Mouse (Mus musculus) left cerebral cortex, postnatal 10 days (tissue): Measurements from ENCODE around the gene Cnr2. TPM values are rescaled to one million over a fixed set of nuclear protein-coding genes. Genes with fewer than 3 reads are reported as not detected.
A peak's percentile ranks its signal among the peaks of the same experiment; 100 is the strongest.

Source experiments
- DNase-seq, 2 experiments: peaks; one replicate each; pipeline ENCODE4 v3.0.0; 2021 to 2022; ENCODE audit warnings: low spot score in 2 of 2, mixed read lengths in 1 of 2; ENCODE audit errors: extremely low spot score in 1 of 2
- intact Hi-C: fragments of 180-260 bp; cut with DNase I; formaldehyde crosslinking; loops from one replicate; pipeline ENCODE4 v1.15.1; 2025
- total RNA-seq, 2 experiments: library from RNA; stranded (reverse); gene quantifications; 2 replicates each; pipeline ENCODE4 v1.2.3; 2021

Gene Cnr2
- total RNA-seq, 2 experiments from 2014 or later = 0.11 TPM; not detected in 1

DNA sequence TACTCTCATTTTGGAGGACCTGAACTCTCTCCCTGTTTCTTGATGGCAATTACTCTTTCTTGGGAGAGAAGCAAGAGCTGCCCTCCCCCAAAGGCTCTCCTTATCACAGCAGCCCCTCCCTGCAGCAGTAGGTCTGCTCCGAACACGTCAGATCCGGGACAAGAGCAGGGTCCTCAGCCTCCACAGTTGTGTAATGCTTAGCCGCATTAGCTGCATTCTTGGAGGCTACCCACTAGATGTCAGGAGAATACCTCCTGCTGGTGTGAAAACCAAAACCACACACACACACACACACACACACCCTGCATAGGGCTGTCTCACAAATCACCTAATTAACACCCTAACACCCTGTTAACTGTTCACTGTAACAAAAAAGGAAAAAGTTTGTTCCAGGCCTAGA lies 2.3 kb upstream of the Cnr2 start:
- intact Hi-C loops = loop anchor here (5.0 kb wide), 1 partner anchor 54 kb away; the partner anchor contains the start of gene Hmgcl
- peak in 1 of 2 experiments; percentile 16 for DNase-seq

DNA sequence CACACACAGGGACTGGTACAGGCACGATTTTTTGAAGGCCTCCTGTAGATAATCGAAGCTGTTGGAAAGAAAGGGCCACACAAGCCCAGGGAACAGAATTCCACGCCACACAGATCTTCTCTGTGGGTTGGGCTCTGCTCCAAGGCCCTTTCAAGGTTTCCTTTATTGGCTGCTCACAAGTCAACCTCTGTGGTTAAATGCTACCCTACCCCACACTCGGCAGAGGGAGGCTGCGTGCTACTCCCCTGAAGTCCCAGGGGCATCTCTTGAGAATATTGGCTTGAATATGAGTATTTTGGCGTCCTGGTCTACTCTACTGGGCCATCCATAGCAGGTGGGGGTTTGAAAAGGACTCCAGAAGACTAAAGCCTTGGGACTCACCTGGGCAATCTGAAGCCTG lies 963 bp downstream of the Cnr2 start:
- DNase-seq = no peak
- intact Hi-C loops = no loop called here

DNA sequence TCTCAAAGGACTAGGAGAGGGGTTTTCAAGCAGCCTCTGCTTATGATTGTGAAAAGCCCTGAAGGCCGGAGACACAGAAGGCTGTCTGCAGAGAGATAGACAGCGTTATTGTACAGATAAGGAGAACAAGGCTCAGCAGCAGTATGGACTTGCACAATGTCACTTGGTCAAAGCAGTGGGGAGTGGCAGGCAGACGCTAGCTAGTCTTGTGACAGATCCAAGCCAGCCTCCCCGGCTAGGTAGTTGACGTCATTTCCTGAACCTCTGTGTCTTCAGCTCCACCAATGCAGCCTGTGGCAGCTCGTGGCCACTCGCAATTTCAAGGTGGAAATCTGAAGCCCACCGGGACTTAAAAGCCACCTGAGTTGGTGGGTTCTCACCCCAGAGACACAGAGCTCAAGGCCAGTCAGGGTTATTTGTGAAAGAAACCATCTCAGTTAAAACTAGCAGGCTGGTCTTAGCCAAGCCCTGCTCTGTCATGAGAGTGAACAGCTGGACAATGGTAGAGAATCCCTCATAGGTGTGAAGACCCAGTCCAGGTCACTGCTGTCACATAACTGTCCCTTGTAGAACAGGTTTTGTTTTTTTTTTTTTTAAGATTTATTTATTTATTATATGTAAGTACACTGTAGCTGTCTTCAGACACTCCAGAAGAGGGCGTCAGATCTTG lies 3.3 kb downstream of the Cnr2 start:
- intact Hi-C loops = no loop called here
- DNase-seq = no peak

DNA sequence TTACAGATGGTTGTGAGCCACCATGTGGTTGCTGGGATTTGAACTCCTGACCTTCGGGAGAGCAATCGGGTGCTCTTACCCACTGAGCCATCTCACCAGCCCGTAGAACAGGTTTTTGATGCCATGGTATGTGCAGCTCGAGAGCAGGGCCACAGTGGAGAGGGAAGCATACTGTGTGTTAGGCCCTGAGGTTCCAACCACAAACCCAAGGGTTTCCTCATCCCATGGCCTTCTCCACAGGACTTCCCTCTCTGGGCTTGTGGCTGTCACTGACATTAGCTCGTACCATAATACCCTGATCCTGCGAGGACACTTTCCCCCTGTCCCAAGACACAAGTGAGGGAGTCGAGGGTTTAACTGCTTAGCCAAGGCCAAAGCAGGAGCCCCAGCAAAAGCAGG lies 3.9 kb downstream of the Cnr2 start:
- intact Hi-C loops = no loop called here

DNA sequence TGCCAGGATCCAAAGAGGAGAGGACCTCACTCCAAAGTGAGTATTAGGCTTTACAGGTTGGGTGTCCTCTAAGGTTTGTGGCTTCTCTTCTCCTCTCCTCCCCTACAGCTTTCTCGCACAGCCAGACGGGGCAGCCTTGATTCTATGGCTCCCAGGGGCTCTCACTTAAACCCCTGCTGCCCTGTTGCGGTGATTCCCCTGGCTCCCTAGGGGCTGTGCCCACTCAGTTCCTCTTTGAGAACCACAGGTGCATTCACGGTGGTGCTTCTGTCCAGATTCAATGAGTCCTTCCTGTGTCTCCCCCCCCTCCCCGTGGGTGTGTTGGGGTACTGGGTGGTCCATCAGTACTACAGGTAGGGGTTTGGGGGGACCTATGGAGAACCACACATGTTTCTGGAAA lies 4.8 kb downstream of the Cnr2 start:
- intact Hi-C loops = no loop called here
- no peak for DNase-seq

More for the DNA sequence above, 3.9 kb downstream of the Cnr2 start:
- DNase-seq = no peak

DNA sequence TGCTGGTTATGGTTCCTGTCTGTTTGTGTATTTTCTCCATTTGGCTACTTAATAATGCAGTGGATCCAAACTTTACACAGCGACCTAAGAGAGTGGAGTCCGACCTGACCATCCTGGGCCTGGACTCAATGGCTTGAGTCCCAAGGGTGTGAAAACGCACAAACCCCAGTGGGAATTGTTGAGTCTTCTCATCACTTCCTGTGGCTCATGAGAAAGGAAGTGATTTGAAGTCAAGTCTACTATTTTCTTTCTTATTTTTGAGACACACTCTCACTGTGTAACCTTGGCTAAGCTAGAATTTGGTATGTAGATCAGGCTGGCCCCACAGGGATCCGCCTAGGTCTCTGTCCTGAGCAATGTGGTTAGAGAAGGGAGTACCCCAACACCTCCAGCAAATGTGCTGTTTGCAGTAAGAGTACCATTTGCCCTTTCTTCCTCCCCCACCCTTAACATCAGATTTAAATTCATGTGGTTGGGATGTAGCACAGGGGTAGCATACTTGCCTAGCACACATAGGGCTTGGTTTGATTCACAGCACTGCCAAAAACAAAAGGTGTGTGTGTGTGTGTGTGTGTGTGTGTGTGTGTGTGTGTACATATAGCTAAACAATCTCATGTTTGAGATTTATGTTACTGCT lies 7.5 kb downstream of the Cnr2 start:
- no peak for DNase-seq
- intact Hi-C loops = no loop called here

DNA sequence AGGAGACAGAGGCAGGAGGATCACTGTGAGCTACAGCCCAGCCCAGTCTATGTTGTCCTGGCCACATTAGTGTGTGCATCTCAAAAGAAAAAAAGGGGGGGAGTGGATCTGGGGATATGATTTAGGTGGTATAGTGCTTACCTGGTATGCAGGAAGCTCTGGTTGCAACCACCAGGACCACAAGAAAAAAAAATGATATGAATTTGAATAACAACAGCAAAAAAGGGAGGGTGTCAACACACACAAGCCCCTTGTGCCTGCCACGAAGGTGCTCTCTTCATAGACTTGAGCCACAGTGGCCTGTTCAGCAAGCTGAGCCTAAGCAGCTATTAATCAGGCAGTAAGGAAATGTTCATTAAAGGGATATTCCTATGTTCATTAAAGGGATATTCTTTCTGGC lies 9.6 kb downstream of the Cnr2 start:
- intact Hi-C loops = no loop called here

DNA sequence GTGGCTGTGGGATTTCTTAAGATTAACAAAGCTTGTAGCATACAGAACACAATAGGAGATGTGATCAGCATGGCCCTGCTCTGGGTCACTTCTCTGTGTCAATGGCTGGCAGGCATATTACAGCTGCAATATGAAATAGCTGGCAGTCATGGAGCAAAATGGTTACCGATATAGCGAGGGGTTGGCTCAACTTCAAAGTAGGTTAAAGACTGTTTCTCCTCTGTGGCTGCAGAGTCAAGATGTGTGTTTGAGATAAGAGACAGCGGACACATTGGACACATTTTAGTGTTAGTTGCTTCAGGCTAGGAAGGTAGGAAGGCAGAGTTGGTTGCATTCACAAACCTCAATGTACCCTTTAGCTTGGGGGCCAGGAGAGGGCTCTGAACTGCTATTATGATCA lies 11.4 kb downstream of the Cnr2 start:
- no peak for DNase-seq
- intact Hi-C loops = no loop called here

More for the DNA sequence above, 9.6 kb downstream of the Cnr2 start:
- no peak for DNase-seq

DNA sequence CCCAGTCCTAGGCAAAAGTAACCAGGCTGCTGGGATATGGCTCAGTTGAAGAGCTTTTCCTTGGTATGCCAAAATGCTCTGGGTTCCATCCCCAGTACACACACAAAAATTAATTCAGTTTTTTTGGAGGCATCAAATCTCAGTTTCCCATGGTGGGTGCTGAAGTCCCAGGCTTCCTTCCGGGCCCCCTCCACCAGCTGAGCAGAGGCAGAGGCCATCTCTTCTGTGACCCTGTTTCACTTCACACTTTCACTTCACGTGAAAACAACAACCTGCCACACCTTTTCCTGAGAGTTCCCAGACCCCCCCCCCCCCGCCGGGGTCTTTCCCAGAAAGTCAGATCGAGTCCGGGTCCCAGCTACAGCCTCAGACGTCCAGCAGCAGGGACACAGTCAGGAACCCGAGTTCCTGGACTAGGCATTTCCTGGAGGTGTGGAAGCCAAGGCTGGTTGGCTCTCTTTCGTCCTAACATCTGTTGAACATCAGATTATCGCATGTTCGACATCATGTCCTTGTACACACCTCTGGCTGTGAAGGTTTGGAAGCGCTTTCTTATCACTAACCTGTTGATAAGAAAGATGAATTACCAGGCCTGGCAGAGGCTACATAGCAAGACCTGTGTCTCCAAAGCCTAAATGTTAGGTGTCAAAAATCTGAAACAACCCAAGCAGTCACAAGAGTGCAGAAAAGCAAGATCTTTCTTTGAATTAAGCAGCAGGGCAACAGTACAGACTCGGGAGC lies 14.3 kb downstream of the Cnr2 start:
- intact Hi-C loops = no loop called here
- DNase-seq = no peak

DNA sequence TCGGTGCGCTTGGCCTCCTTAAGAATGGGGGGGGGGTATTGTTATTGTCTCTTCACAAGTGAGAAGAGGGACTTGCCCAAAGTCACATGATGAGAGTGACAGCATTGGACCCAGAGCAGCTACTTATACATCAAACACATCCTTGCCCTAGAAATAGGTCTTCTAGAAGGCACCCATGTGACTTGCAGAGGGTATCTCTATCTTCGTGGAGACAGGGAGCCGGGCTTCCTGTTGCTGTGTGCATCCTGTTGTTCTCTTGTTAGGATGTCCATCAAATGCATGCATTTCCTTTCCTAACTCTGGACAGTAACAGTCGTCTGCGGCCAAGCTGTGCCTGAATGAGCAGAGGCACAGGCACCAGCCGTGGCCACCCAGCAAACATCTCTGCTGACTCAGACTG lies 16.3 kb downstream of the Cnr2 start:
- no peak for DNase-seq
- intact Hi-C loops = no loop called here

DNA sequence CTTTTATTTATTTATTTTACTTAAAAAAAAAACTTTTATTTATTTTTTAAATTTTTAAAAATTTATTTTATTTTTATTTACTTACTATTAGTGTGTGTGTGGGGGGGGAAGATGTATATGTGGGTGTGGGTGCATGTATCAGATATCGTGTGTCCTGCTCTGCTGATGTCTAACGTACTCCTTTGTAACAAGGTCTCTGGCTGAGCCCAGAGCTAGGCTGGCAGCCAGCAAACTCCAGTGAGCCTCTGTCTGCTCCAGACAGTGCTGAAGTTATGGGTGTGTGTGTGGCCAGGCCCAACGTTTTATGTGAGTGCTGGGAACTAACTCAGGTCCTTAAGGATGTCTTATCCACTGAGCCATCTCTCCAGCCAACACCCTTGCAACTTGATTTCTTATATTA lies 17.0 kb downstream of the Cnr2 start:
- DNase-seq = no peak
- intact Hi-C loops = no loop called here

DNA sequence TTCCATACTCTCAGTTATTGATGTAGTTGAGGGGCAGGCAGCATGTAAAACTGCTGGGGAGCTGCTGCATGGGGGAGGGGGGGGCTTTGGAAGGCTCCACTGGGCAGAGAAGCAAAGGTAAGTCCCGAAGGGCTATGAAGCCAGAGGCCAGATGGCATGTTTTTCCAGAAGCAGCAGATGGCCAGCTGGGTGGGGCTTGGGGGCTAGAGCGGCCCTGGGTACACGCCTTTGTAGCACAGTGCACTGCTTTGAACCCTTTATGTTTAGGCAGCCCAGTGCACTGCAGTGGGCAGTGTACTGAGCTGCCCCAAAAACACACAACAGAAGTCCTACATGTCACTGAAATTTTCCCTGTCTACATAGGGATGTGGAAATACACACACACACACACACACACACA lies 17.6 kb downstream of the Cnr2 start:
- intact Hi-C loops = no loop called here
- DNase-seq = no peak

DNA sequence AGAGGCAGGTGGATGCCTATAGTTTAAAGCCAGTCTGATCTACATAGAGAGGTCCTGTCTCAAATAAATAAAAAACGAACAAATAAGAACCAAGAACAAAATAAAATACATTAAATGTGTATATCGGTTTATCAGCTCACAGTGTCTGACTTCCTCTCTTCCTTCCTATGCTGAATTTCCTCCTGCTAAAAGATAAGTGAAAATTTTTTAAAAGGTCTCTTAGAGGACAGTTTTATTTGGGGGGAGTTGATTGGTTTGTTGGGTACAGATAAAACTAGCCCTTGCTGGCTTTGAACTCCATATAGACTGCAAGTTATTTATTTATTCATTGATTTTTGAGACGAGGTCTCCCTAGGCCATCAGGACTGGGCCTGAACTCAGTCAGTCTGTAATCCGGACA lies 18.2 kb downstream of the Cnr2 start:
- intact Hi-C loops = no loop called here
- DNase-seq = no peak

DNA sequence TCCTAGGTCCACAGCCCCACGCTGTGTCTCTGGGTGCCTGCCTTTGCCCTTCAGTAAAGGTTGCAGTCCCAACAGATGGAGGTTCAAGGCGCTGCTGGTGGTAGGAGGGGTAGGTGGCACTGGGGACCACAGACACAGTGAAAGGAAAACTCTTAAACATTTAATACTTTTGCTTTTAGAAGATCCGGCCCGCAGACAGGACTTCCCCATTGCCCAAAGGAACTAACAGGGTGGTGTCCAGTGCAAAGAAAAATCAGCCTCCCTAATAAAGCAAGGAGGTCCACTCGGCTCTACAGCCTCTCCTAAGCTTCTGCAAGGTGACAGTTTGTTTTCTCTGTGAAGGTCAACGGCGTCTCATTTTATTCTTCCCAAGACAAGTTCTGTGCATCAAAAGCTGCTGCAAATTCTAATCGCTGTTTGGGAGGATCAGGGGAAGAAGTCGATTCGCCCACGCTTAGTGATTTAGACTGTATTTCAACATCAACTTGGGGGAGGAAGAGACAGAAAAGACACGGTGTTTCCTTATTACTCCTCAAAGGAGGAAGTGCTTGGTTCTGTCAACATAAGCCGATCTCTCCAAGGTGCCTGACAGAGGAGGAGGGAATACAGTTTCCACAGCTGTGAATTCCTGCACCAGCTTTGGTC lies 23.6 kb downstream of the Cnr2 start:
- no peak for DNase-seq
- intact Hi-C loops = no loop called here

DNA sequence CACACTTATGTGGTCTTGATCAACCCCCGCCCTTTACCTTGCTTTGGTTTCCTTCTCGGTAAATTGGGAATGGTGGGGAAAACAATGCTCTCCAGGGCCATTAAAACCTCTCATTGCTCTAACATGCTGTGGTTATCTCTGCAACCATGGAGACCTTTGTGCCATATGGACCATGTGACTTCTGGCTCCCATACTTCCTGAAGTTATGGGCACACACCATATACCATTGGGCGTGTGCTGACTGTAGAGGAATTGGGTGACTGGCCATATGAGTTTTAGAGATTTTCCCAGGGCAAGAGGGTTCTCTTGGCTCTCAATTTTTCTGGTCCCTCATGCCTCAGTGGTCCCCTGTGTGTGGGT lies 24.1 kb downstream of the Cnr2 start:
- intact Hi-C loops = no loop called here
- no peak for DNase-seq

DNA sequence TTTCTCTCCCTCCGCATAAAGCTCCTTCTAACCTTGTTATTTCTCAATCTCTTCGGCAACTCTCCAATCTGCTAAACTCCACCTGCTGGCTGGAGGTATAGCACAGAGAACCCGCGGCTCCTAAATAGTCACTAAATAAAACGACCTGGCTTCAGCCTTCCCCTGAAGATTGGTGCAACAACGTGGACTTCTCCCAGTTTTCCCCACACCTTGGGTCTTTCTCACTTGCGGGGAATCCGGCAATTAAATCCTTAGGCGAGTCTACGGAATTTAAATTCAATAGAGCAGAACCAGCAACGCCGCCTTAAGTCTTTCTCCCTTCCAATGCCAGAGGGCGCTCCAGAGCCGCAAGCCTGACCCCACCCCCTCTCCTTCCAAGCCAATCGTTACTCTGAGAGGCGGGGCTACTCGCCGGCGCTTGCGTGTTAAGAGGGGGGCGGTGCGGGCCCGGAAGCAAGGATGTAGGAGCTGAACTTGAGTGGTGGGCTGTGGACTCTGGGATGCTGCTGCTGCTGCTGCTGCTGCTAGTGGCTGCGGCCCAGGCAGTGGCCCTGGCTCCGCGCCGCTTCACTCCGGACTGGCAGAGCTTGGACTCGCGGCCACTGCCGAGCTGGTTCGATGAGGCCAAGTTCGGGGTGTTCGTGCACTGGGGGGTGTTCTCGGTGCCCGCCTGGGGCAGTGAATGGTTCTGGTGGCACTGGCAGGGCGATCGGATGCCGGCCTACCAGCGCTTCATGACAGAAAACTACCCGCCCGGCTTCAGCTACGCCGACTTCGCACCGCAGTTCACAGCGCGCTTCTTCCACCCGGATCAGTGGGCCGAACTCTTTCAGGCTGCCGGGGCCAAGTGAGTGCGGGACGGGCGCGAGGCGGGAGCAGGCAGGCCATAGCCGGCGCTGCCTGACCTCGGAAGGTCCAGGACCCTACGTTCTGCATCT lies 25.4 kb downstream of the Cnr2 start, which contains the start of gene Fuca1:
Gene Fuca1, plus strand, starts transcription at position 432 of the 938 bp plus-strand sequence.
- peak; percentile 93 to 96 for DNase-seq
- intact Hi-C loops = loop anchor here (2.0 kb wide), 1 partner anchor 118 kb away; no protein-coding TSS in a partner anchor

DNA sequence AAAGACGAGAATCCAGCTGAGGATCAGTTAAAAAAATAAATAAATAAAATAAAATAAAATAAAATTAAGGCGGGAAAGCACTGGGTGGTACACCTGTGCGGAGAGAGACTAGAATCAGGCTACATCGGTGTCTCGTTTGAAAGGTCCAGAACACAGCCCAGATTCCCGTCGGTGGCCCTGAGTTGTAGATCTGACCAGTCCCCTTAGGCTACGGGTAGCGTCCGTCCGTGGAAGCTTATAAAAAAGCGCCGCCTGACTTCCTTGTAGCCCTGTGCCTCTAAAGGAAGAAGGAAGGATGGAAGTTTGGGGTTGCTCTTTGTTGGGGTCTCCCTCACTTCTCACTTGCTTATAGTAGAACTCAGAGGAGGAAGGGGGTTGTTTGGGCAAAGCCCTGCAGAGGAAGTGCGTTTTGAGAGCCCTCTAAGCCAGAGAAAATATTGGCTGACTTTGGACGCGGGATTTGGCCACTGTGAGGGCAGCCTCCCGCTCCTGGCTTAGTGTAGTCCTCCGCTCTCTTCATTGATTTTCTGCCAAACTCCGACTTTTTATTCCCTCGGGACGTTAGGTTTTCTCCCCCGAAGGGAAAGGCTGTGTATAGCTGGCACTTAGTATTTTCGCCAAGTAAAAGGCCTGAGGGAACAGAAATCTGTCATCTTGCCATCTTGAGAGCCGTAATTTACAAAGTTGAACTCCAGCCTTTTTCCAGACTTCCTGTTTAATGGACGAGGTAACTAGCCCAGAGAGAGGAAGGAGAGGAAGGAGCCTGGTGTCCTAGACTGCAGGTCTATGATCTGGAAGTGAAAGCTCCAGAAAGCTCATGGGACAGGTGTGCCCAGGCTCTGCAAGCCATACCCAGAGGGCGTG lies 26.3 kb downstream of the Cnr2 start:
- no peak for DNase-seq
- intact Hi-C loops = loop anchor here (2.0 kb wide), 1 partner anchor 119 kb away; no protein-coding TSS in a partner anchor

DNA sequence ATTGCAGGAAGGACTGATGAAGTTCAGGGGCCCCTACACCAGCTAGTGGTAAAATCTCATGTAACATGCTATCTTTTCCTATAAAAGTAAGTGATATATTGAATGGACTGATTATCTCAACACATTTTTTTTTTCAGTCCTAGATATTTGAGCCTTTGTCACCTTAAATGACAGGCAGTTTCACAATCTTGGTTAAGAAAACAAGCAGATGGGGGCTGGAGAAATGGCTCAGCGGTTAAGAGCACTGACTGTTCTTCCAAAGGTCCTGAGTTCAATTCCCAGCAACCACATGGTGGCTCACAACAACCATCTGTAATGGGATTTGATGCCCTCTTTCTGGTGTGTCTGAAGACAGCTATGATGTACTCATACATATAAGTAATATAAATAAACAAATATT lies 27.0 kb downstream of the Cnr2 start:
- no peak for DNase-seq
- intact Hi-C loops = no loop called here
